Mouse (Mus musculus): ENCODE results near the gene Mpeg1.

GRCm38 (mm10) chr19:12462851-12463721, 2.5 kb downstream of the Mpeg1 start:
- no peak for TF ChIP-seq GATA1 (IDR thresholded peaks at IDR 0.05; ENCODE audit: low read length)
- no peak for TF ChIP-seq TAL1 (IDR thresholded peaks at IDR 0.05; ENCODE audit: low read length)
